Mouse (Mus musculus) mouse embryonic stem cell (cell line): ENCODE measurements around the gene Rab26.

Experiments
- in situ Hi-C, 2 experiments: fragments of 300-500 bp; cut with MboI; formaldehyde crosslinking; loops; 1 replicate in 1 of 2; 3 replicates in 1 of 2; pipeline ENCODE4 v1.14.3; 2019 to 2020; ENCODE audit warnings: low sequenced_read_pairs in 2 of 2, low pct_unique_long_range_greater_than_20kb in 1 of 2, mixed read lengths in 1 of 2; ENCODE audit not compliant: unreplicated experiment in 1 of 2

Gene Rab26

DNA sequence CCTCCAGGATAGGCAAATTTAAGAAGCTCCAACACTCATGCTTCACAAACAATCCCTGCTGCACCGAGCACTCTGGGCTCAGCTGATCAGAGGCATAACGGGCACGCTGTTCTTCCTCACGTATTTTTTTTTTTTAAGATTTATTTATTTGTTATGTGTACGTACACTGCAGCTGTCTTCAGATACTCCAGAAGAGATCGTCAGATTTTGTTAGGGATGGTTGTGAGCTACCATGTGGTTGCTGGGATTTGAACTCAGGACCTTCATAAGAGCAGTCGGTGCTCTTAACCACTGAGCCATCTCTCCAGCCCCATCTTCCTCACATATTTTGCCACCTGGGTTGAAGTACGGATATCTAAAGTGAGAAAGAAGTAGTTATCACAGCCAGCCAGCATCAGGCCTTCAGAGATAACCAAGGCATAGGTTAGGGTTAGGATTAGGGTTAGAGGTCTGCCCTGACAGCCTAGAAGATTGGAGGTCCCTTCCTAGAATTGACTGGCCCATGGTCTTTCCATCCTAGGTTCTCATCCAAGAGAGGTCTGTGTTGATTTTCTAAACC is at the start of gene Rab26:
Rab26 (minus strand) TSS at position 51 of the 559 bp plus-strand sequence.
- in situ Hi-C loops, result loop anchor here in 1 of 2 experiments (5.0 kb wide), 1 partner anchor 52 kb away; no protein-coding TSS in a partner anchor

DNA sequence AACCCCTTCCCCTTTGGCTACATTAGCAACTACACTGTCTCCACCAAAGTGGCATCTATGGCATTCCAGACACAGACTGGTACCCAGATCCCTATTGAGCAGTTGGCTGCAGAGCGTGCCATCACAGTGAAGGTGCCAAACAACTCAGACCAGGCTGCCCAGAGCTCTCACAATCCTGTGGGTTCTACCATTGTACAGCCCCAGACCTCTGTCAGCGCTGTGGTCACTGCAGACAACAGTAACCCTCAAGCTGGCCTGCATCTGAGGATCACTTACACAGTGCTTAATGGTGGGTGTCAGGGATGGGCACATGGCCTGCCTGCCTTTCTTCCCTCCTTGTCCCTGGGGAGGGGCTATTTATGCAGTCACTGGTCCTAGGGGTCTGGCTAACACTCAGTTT is 46.3 kb upstream of the Rab26 start:
- in situ Hi-C loops, result no loop called here

DNA sequence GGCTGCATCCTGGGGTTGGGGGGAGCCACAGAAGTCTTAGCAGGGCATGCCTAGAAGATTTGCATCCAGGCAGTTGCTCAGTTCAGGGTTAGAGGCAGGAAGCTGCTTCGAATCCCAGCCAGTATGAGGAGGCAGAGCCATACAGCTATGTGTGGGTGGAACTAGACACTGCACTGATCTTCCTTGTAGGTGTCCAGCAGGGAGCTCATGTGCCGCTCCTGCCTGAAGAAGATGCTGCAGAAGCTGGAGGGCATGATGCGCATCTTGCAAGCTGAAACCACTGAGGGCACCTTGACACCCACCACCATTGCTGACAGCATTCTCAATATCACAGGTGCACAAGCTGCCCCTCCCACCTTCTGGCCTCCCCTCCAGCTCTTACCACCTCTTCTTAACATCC is 45.5 kb upstream of the Rab26 start:
- in situ Hi-C loops, result no loop called here

DNA sequence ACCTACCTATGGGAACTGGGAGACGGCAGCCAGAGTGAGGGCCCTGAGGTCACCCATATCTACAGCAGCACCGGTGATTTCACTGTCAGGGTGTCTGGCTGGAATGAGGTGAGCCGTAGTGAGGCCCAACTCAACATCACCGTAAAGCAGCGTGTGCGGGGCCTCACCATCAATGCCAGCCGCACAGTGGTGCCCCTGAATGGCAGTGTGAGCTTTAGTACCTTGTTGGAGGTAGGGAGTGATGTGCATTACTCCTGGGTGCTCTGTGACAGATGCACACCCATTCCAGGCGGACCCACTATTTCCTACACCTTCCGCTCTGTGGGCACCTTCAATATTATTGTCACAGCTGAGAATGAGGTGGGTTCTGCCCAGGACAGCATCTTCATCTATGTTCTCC is 39.8 kb upstream of the Rab26 start:
- in situ Hi-C loops, result no loop called here

DNA sequence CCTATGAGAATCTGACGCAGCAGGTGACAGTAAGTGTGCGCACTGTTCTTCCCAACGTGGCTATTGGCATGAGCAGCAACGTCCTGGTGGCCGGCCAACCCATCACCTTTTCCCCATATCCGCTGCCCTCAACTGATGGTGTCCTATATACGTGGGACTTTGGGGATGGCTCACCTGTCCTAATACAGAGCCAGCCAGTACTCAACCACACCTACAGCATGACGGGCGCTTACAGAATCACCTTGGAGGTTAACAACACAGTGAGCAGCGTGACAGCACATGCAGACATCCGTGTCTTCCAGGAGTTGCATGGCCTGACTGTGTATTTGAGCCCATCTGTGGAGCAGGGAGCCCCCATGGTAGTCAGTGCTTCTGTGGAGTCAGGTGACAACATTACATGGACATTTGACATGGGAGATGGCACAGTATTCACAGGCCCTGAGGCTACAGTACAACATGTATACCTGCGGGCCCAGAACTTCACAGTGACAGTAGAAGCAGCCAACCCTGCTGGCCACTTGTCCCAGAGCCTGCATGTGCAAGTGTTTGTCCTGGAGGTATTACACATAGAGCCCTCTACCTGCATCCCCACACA is 38.7 kb upstream of the Rab26 start:
- in situ Hi-C loops, result no loop called here

DNA sequence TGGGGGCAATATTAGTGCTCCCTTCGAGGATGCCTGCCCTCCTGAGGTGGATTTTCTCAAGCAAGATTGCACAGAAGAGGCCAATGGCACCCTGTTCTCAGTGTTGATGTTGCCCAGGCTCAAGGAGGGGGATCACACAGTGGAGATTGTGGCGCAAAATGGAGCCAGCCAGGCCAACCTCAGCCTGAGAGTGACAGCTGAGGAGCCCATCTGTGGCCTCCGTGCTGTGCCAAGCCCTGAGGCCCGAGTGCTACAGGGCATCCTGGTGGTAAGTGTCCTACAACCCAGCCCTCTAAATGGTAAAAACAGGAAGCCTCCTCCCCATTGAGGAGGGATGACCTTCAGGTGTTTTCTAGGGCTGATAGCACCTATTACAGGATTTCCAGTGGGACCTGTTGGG is 35.8 kb upstream of the Rab26 start:
- in situ Hi-C loops, result no loop called here

DNA sequence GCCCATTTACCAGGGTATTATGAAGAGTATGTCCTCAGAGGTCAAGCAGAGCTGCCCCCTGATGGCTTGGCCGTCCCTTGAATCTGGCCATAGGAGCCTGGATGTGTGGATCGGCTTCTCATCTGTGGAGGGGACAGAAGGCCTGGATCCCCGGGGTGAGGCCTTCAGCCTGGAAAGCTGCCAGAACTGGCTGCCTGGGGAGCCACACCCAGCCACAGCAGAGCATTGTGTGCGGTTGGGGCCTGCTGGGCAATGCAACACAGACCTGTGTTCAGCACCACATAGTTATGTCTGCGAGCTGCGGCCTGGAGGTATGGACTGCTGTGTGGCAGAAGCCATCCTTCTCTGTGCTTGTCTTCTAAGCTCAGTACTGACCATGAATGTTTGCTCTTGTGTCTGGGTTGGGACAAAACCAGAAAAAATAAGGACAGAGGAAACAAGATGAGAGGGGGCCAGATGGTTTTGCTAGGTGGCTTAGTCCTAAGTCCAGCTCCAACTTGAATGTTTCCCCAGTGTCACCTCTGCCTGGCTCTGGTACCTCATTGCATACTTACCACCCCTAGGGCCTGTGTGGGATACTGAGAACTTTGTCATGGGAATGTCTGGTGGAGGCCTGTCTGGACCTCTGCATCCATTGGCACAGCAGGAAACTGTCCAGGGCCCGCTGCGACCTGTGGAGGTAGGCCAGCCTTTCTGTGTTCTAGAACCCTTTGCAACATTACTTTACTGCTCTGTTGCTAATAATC is 33.2 kb upstream of the Rab26 start:
- in situ Hi-C loops, result no loop called here

DNA sequence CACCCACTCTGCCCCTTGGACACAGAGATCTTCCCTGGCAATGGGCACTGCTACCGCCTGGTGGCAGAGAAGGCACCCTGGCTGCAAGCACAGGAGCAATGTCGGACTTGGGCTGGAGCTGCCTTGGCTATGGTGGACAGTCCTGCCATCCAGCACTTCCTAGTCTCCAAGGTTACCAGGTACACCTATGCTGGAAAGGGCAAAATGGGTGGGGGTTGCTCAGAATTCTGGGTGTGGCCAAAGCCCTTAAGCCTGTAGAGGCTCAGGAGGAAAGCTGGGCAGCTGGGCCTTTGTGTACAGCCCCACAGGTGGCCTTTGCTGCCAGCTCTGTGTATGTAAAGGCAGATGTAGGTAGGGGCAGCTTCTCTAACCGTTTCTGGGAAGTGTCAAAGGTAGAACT is 31.8 kb upstream of the Rab26 start:
- in situ Hi-C loops, result no loop called here

DNA sequence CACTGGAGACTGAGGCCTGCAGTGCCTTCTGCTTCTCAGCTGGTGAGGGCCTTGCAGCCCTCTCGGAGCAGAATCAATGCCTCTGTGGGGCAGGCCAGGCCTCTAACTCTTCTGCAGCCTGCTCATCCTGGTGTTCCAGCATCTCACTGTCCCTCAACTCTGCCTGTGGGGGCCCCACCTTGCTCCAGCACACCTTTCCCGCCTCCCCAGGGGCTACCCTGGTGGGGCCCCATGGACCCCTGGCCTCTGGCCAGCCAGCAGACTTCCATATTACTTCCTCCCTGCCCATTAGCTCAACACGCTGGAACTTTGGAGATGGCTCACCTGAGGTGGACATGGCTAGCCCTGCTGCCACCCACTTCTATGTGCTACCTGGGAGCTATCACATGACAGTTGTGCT is 31.1 kb upstream of the Rab26 start:
- in situ Hi-C loops, result no loop called here

DNA sequence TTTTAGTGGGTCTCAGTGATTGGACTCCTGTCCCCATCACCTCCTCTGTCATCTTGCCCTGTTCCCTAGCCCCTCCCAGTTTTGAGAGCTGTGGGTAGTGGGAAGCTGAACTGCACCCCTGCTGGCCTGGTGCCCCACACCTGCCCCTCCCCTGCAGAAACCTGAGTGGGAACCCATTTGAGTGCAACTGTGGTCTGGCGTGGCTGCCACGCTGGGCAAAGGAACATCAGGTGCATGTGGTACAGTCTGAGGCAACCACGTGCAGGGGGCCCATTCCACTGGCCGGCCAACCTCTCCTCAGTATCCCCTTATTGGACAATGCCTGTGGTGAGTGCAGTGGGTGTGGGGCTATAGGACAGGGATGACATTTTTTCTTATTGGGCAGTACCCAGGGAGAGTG is 30.4 kb upstream of the Rab26 start:
- in situ Hi-C loops, result no loop called here

DNA sequence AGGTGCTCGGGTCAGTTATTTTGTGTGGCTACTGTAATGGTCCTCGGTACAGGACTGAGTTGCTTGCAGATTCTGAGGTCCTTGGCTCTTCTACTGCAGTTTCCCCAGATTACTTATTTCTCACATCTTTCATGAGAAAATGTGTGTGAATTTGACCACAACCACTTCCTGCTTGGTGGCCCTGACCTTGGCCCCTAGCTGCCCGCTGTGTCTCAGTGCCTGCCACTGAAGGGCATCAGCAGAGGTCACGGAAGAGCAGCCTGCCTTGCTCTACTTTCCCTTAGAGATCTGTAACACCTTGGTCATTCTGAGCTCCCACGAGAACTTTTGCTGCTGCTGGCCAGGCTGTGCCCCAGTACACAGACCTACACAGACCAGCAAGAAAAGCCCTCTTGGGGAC is 29.6 kb upstream of the Rab26 start:
- in situ Hi-C loops, result no loop called here

DNA sequence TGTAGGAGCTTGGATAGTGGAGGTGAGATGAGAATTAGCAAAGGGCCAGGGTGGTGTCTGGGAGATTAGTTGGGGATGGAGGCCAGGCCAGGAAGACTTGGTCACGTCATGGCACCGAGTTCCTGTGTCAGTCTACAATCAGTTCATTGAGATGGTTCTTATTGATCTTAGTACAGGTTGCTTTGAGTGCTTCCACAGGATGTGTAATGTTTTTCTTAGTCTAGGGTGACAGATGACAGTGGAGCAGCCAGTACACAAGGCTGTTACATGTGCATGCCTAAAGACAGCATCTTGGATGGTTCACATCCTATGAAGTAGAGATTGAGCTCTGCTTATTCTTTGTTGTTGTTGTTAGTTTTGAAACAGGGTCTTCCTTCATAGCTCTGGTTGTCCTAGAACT is 27.6 kb upstream of the Rab26 start:
- in situ Hi-C loops, result no loop called here

DNA sequence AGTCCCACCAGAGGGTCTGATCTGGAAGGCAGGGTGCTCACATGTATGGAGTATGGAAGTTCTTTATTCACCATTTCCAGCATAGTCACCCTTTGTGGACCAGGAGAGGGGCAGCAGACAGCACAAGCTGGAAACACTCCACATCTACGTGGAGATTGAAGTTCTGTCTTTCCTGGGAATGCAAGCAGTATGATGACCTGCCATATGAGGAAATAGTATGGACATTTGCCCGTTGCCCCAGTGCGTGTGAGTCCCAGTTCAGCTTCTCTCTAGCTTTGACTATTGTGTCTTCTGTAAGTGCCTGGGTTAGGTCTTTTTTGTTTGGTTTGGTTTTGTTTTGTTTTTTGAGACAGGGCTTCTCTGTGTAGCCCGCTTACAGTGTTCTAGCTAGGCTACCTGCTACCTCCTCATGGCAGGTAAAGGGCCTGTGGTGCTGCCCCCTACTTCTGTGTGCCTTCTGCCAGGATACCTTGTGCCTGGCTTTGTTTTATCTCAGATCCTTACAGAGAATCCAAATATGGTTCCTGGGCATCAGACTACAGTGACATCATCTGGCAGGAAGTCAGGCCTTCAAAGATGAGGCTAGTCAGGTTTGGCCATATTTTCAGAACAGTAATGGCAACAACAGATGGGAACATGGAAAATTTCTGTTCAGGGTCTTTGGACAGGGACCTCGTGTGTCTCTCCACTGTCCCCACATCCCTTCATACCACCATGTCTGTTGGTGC is 26.5 kb upstream of the Rab26 start:
- in situ Hi-C loops, result no loop called here

DNA sequence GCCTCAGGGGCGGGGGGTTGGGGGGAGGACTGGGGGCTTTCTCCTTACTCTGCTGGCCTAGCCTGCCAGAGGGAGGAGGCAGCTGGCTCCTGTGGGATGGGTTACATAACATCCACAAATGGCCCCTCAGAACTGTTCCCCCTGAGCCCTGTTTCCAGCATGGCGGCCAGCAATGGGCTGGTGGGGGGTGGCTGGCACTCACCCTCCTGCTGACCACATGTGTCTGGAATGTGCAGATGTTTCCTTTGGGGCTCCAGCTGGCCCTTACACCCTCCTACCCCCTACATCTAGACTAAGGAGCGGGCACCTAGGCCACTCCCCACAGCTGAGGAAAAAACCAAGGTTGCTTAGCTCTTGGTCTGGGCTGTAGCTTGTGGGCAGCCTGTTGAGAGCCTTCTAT is 25.1 kb upstream of the Rab26 start:
- in situ Hi-C loops, result no loop called here

DNA sequence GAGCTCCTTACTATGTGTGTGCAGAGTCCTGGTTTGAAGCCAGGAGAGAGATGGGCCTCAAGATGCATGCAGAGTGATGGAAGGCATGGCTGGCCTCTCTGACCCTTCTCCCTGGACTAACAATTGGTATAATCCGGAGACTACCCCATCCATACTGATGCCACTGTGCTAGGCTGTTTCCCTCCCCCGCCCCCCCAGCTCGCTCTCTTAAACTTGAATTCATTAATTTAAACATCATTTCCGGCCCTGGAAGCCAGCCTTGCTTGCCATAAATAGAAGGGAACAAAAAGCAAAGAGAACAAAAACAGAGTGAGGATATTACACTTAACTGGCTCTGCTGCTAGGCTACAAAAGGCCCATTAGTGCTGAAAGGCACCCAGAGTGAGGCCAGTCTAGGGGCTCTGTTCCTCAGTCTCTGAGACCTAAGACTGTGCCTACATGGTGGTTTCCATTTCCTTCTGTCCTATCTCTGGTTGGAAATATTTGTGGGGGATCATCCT is 24.6 kb upstream of the Rab26 start:
- in situ Hi-C loops, result no loop called here

DNA sequence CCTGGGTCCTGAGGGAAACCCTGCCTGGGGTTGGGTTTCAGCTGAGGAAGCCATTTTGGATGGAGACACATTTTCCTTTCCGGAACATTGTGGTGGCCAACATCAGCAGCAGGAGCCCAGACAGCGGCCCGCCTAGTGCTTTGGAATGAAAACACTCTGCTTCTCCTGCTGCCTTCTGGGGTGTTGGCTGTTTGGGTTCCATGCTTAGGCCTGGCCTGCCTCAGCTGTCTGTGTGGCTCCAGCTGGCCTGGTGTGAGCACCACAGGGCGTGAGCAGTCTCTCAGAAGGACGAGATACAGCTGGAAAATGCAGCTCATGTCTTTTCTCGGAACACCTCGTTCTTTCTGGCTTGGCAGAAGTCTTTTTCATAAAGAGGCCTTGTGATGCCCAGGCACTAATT is 23.1 kb upstream of the Rab26 start:
- in situ Hi-C loops, result no loop called here

DNA sequence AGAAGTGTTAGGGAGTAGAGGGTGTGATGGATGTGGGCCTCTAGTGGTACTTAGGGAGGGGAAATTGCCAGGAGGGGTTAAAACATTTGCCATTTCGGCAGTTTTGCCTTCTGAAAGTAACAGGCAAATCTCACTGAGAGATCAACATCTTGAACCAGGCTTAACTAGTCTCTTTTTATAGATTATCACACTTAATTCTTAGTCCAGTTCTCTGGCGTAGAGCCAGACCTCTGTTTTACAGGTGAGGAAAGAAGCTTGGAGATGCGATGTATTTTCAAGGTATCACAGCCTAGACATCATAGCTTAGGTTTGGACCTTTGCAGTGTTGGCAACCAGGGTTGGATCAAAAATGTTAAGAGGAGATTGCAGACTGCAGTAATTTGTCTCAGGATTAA is 17.0 kb upstream of the Rab26 start:
- in situ Hi-C loops, result no loop called here

DNA sequence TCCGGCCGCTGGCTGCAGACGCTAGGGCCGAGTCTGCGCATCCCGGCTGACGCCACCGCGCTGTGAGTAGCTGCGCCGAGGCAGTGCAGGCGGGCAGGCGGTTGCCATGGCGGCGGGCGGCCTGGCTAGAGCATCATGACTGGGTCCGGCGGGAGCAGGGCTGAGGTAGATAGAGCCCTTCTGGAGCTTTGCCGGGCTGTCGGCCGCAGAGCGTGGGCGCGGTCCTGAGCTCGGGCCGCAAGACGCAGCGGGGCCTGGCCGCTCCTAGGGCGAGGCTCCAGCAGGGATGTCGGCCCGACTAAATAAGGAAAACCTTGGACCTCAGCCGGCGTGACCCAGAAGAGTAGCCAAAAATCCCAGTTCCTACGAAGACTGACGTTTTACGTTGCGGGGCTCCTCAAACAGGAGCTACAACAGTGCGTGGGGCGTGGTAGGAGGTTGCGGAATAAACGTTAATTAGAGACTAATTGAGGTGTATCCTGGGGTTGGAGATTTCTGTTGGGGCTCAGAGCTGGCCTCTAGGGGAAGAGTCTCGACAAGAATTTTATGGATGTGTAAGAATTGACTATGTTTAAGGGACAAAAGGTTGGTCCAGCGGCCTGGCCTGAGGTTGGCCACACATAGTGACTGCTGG is 16.5 kb upstream of the Rab26 start:
- in situ Hi-C loops, result no loop called here
